Mouse (Mus musculus) midbrain, embryonic 15.5 days (tissue): ENCODE measurements around the gene Diras1. TPM values are rescaled to one million over a fixed set of nuclear protein-coding genes. Genes with fewer than 3 reads are reported as not detected.
"Not testable (repeated sequence)": the region's sequence is repeated elsewhere in the genome, so short reads cannot be mapped to it uniquely, and the experiment has no call there.

Source experiments
- ATAC-seq: fragments of 200-750 bp; cut with Nextera tagmentation; replicated peaks from 2 replicates; pipeline ENCODE4 v1.8.0; 2017; ENCODE audit warnings: moderate TSS enrichment
- H3K27ac ChIP-seq: fragments of 300-500 bp; sonication (generic); 2 replicates; pipeline ENCODE4 v1.5.1; 2015; ENCODE audit warnings: mild to moderate bottlenecking, inconsistent platforms
- H3K27me3 ChIP-seq: fragments of 300-500 bp; sonication (generic); replicated peaks from 2 replicates; pipeline ENCODE4 v1.6.1; 2015; ENCODE audit warnings: inconsistent platforms
- H3K36me3 ChIP-seq: fragments of 300-500 bp; sonication (generic); replicated peaks from 2 replicates; pipeline ENCODE4 v1.6.1; 2015; ENCODE audit warnings: inconsistent platforms
- H3K4me1 ChIP-seq: fragments of 300-500 bp; sonication (generic); 2 replicates; pipeline ENCODE4 v1.6.1; 2015; ENCODE audit warnings: inconsistent platforms
- H3K4me2 ChIP-seq: fragments of 300-500 bp; sonication (generic); 2 replicates; pipeline ENCODE4 v1.6.1; 2015; ENCODE audit warnings: inconsistent platforms, mild to moderate bottlenecking, moderate library complexity
- H3K4me3 ChIP-seq: fragments of 300-500 bp; sonication (generic); 2 replicates; pipeline ENCODE4 v1.5.1; 2015; ENCODE audit warnings: mild to moderate bottlenecking, inconsistent platforms
- H3K9ac ChIP-seq: fragments of 300-500 bp; sonication (generic); 2 replicates; pipeline ENCODE4 v1.6.1; 2015; ENCODE audit warnings: mild to moderate bottlenecking, inconsistent platforms
- H3K9me3 ChIP-seq: fragments of 300-500 bp; sonication (generic); 2 replicates; pipeline ENCODE4 v1.6.1; 2016; ENCODE audit warnings: inconsistent platforms
- WGBS: fragments of 180-500 bp; shearing (Covaris S2); methylation state at CpG from one replicate; pipeline ENCODE4 v1.1.7; 2015; ENCODE audit warnings: mixed read lengths; 5-methylcytosine and 5-hydroxymethylcytosine counted together
- polyA plus RNA-seq: library from polyadenylated mRNA; unstranded; fragments of >200 nt; fragmentation: Nextera tagmentation; extraction: Ambion mirVana; gene quantifications from 2 replicates; pipeline ENCODE4 v1.2.1, GENCODE M21; 2015

Diras1 gene
- polyA plus RNA-seq, 1 experiment from 2014 or later, result 77.5 TPM

DNA sequence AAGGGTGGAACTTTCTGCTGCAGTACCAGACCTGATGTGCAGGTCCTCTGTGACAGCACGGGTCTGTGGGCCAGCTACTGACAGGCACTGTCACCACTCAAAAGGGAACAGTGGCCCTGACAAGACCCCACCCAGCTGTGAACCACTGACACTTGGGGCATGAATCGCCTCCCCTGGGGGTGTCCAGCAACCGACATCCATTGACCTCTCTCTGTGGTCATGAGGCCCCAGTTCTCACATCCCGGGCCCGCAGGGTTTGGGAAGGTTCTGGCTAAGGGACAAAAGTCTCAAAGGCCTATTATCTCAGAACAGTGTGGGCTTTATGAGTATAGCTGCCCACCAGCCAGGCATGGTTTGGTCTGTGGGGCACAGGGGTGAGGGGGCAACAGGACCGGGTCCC is 29.7 kb upstream of the Diras1 start:
- 88% methylated on average over 6 of the region's 6 CpGs for WGBS
- no peaks in the 10 kb centered on the region for H3K9me3 ChIP-seq
- no peak for ATAC-seq
- H3K36me3 ChIP-seq, result peaks cover 23% of the 10 kb centered on the region
- peaks cover 36% of the 10 kb centered on the region for H3K4me1 ChIP-seq
- no peak overlapping the region for H3K9ac ChIP-seq
- no peak overlapping the region for H3K4me2 ChIP-seq
- no peak overlapping the region for H3K27ac ChIP-seq
- no peak overlapping the region for H3K4me3 ChIP-seq
- H3K27me3 ChIP-seq, result no peaks in the 10 kb centered on the region

DNA sequence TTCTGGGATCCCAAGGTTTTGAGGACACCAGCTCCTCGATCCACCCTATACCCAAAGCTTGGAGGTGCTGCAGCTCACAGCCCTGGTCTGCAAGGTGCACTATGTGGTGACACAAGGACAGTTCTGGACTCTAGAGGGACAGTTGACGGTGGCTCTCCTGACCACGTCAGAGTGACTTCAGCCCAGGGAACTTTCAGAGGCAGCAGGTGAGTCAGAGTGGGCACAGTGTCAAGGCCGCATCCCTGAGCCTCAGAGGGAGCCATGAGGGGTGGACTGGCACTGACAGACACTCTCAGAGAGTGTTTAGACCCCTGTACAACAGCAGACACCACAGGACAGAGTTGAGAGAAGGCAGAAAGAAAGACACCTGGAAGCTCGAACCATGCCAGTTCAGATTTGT is 27.1 kb upstream of the Diras1 start:
- Histone ChIP-seq H3K9ac (no peak overlapping the region), H3K4me2 (no peak overlapping the region), H3K4me3 (no peak overlapping the region), H3K27me3 (no peaks in the 10 kb centered on the region), H3K4me1 (peaks cover 15% of the 10 kb centered on the region), H3K9me3 (no peaks in the 10 kb centered on the region), H3K36me3 (peaks cover 49% of the 10 kb centered on the region), H3K27ac (no peak overlapping the region)
- 94% methylated on average over 5 of the region's 5 CpGs for WGBS
- ATAC-seq, result no peak

DNA sequence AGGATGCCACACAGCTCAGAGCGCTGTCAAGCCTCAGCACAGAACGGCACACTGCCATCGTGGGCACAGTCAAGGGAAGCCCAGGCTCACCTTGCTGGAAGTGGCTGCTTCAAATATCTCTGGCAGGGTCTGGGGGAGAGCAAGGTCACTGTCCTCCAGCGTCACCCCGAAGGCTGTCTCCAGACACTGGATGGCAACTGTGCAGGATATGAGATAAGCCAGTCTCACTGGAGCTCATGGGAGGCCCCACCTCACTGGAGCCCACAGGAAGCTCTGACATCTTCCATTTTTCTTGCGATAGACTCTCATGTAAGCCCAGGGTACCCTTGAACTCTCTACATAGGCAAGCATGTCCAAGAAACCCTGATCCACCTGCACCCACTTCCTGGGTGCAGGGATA is 25.7 kb upstream of the Diras1 start:
- no peak overlapping the region for H3K4me2 ChIP-seq
- H3K36me3 ChIP-seq, result peaks cover 60% of the 10 kb centered on the region
- H3K4me3 ChIP-seq, result no peak overlapping the region
- no peak overlapping the region for H3K9ac ChIP-seq
- no peaks in the 10 kb centered on the region for H3K27me3 ChIP-seq
- no peak overlapping the region for H3K27ac ChIP-seq
- WGBS, result 93% methylated on average over 6 of the region's 6 CpGs
- no peaks in the 10 kb centered on the region for H3K9me3 ChIP-seq
- ATAC-seq, result no peak
- H3K4me1 ChIP-seq, result peaks cover under 1% of the 10 kb centered on the region; the same call in 1 of the 2 replicates

DNA sequence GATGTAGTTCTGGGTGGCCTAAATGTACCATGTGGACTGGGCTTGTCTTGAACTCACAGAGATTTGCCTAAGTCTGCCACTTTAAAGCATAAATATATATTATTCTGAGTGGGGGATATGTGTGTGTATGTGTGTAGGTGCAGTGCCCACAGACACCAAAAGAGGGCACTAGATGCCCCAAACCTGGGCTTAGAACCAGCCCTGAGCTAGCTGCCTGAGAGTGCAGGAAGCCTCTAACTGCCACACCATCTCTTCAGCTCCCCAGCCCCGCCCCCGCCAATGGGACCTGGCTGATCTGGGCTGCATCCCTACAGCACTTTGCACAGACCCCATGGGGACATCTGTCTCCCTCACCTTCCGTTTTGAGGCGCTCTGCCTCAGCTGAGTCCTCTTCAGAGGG is 25.2 kb upstream of the Diras1 start:
- no peak overlapping the region for H3K4me3 ChIP-seq
- H3K27ac ChIP-seq, result no peak overlapping the region
- H3K27me3 ChIP-seq, result no peaks in the 10 kb centered on the region
- H3K9me3 ChIP-seq, result no peaks in the 10 kb centered on the region
- peaks cover 65% of the 10 kb centered on the region for H3K36me3 ChIP-seq
- 87% methylated on average over 4 of the region's 4 CpGs for WGBS
- no peak for ATAC-seq
- H3K4me2 ChIP-seq, result no peak overlapping the region
- H3K9ac ChIP-seq, result no peak overlapping the region
- H3K4me1 ChIP-seq, result no peaks in the 10 kb centered on the region

DNA sequence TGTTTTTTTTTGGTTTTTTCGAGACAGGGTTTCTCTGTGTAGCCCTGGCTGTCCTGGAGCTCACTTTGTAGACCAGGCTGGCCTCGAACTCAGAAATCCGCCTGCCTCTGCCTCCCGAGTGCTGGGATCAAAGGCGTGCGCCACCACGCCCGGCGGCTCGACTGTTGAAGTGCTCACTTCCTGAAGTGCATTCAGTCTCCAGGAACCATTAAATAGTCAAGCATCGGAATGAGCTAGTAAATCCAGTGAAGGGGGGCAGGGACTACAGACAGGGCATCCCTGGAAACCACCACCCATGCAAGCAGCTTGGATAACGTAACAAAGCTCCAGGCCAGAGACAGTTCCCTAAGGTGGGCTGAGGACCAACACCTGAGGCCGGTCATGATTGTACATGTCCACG is 19.8 kb upstream of the Diras1 start:
- not testable (repeated sequence) for H3K9me3 ChIP-seq, H3K4me1 ChIP-seq, H3K4me2 ChIP-seq, H3K9ac ChIP-seq, H3K27ac ChIP-seq, H3K27me3 ChIP-seq, ATAC-seq, H3K4me3 ChIP-seq
- peaks cover 62% of the 10 kb centered on the region for H3K36me3 ChIP-seq
- WGBS, result 93% methylated on average over 14 of the region's 14 CpGs

DNA sequence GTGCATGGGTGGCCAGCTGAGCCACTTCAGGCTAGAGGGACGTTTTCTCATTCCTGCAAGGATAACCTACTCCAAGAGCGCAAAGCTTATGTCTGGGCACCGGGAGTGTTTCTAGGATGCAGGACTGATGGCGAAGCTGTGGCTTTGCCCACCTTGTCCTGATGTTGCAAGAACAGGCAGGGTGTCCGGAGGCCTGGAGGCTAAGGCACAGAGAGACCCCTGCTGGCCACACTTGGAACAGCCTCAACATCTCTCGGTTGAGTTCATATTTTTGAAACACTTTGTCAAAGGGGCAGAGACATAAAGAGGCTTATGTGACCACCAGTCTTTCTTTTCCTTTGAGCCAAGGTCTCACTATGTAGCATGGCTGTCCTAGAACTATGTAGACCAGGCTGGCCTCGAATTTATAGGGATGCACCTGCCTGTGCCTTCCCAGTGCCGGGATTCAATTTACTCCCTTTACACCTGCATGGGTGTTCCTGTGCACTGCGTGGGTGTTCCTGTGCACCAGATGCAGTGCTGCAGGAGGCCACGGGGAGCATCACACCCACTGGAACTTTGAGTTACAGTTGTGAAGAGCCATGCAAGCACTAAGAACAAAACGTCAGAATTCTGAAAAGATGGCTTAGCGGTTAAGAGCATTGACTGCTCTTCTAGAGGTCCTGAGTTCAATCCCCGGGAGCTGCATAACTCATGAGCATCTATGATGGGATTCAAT is 16.2 kb upstream of the Diras1 start:
- H3K9ac ChIP-seq, result no peak overlapping the region
- no peaks in the 10 kb centered on the region for H3K9me3 ChIP-seq
- no peak overlapping the region for H3K27ac ChIP-seq
- no peaks in the 10 kb centered on the region for H3K27me3 ChIP-seq
- H3K4me1 ChIP-seq, result peaks cover 8% of the 10 kb centered on the region
- ATAC-seq, result no peak
- H3K36me3 ChIP-seq, result peaks cover 29% of the 10 kb centered on the region
- no peak overlapping the region for H3K4me3 ChIP-seq
- WGBS, result 33% methylated on average over 13 of the region's 13 CpGs
- no peak overlapping the region for H3K4me2 ChIP-seq

DNA sequence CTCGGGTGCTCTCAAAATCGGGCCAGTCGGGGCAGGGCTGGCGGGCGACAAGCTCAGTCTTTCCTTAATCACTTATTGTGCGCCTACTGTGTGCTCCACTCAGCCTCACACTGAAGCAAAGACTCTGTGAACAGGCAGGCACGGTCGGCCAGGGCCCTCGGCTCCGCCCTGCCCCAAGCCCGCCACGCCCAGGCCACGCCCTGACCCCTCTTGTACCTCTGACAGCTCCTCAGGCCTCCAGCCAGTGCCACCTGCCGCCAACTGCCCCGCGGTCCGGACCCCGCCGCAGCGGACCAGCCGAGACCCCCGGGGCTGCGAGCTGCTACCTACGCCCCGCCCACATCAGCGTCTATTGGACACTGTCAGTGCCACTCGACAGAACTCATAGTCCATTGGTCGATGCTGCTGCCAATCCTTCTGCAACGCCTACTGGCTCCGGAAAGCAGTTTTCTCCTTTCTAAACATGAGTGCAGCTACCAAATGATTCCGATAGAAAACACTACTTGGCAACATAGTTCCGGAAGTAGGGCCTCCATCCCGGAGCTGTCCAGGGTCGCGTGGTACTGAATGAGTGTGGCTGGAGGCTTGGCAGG is 11.6 kb upstream of the Diras1 start, which contains the start of gene Slc39a3:
Gene Slc39a3 (minus strand): TSS at position 439 of the 593 bp plus-strand sequence.
- Histone ChIP-seq H3K4me2 (peak within 1 kb of the TSS; percentile 73), H3K27ac (peak within 1 kb of the TSS; percentile 78), H3K9me3 (no peaks in the 10 kb centered on the region), H3K4me3 (peak within 1 kb of the TSS; percentile 95), H3K27me3 (no peaks in the 10 kb centered on the region), H3K4me1 (peaks cover 29% of the 10 kb centered on the region), H3K36me3 (peaks cover 2% of the 10 kb centered on the region; the same call in 1 of the 2 replicates), H3K9ac (peak within 1 kb of the TSS; percentile 92)
- peak; percentile 99 for ATAC-seq
- WGBS, result under 1% methylated on average over 35 of the region's 35 CpGs

DNA sequence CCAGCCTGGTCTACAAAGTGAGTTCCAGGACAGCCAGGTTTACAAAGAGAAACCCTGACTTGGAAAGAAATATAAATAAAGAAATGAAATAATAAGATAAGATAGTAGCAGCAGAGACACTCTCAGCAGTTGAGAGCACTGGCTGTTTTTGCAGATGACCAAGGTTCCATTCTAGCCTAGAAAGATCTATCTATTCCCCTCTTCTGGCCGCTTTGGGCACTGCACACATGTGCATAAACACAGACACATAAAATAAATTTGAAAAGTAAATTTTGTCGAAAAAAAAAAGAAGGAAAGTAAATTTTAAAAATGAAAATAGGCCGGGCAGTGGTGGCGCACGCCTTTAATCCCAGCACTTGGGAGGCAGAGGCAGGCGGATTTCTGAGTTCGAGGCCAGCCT is 10.8 kb upstream of the Diras1 start:
- no peak overlapping the region for H3K4me3 ChIP-seq
- H3K4me2 ChIP-seq, result peak overlapping the region; percentile 73; the same call in 1 of the 2 replicates
- H3K9ac ChIP-seq, result no peak overlapping the region
- H3K4me1 ChIP-seq, result peaks cover 27% of the 10 kb centered on the region
- WGBS, result 79% methylated on average over 7 of the region's 7 CpGs
- ATAC-seq, result no peak
- H3K9me3 ChIP-seq, result no peaks in the 10 kb centered on the region
- peaks cover 7% of the 10 kb centered on the region; the same call in 1 of the 2 replicates for H3K36me3 ChIP-seq
- H3K27me3 ChIP-seq, result no peaks in the 10 kb centered on the region
- H3K27ac ChIP-seq, result no peak overlapping the region

DNA sequence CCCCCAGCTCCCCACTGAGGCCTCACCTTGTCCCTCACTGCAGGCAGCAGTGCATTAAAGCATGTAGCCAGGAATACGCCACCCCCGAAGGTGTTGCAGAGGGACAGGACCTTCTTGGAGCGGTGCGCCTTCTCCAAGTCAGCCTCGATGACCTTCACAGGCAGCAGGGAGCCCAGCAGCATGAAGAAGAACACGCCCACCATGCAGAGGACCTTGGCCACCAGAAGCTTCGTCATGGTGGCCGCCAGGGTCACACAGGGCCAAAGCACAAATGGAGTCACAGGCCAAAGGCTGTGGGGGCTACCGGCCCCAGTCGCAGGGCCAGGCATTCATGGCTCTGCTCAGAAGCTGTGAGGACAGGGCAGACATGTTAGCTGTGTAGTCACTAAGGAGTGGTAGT is 8.1 kb upstream of the Diras1 start:
- no peak overlapping the region for H3K4me2 ChIP-seq
- 87% methylated on average over 10 of the region's 10 CpGs for WGBS
- no peak for ATAC-seq
- H3K4me1 ChIP-seq, result peaks cover 28% of the 10 kb centered on the region
- H3K9me3 ChIP-seq, result no peaks in the 10 kb centered on the region
- H3K27ac ChIP-seq, result no peak overlapping the region
- H3K4me3 ChIP-seq, result no peak overlapping the region
- H3K9ac ChIP-seq, result no peak overlapping the region
- peaks cover 20% of the 10 kb centered on the region; the same call in 1 of the 2 replicates for H3K36me3 ChIP-seq
- no peaks in the 10 kb centered on the region for H3K27me3 ChIP-seq

DNA sequence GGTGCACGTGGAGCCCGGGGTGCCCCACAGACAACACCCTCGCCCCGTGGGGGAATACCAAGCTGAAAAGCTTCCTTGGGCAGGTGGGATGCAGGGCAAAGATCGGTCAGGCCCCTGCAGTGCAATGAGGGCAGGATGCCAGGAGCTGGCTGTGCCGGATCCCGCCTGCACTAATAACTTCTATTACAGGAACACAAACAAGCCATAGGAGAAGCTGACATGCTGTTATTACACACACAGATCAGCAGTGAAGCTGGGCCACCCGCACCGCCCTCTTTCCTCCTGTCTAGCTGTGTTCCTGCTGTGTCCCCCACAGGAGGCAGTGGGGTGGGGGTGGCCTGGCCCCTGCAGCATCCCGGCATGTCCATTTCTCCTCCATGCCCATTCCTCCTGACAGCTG is 3.6 kb upstream of the Diras1 start:
- Histone ChIP-seq H3K27ac (no peak overlapping the region), H3K9me3 (no peaks in the 10 kb centered on the region), H3K9ac (no peak overlapping the region), H3K4me3 (no peak overlapping the region), H3K4me1 (peaks cover 11% of the 10 kb centered on the region), H3K36me3 (peaks cover 20% of the 10 kb centered on the region; the same call in 1 of the 2 replicates), H3K4me2 (no peak overlapping the region), H3K27me3 (0 out of 2 replicates have a peak, but pooled peaks cover 3% of the 10 kb centered on the region)
- 64% methylated on average over 10 of the region's 10 CpGs for WGBS
- ATAC-seq, result no peak

DNA sequence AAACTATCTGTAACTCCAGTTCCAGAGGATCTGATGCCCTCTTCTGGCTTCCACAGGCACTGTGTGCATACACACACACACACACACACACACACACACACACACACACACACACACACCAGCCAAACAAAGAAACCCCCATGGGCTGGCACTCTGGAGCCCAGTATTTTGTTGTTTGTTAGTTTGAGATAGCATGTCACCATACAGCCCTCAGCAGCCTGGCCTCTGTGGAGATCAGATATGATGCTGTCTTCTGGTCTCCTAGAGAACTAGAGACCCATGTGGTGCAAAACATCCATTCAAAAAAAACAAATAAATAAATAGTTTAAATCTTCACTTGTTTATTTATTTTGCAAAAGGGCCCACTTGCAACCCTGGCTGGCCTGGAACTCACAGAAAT is 2.8 kb upstream of the Diras1 start:
- no peak overlapping the region for H3K4me3 ChIP-seq
- H3K4me1 ChIP-seq, result peaks cover 14% of the 10 kb centered on the region
- no peak overlapping the region for H3K4me2 ChIP-seq
- 0 out of 2 replicates have a peak, but pooled peaks cover 3% of the 10 kb centered on the region for H3K27me3 ChIP-seq
- ATAC-seq, result no peak
- H3K9ac ChIP-seq, result no peak overlapping the region
- H3K27ac ChIP-seq, result no peak overlapping the region
- peaks cover 20% of the 10 kb centered on the region; the same call in 1 of the 2 replicates for H3K36me3 ChIP-seq
- no peaks in the 10 kb centered on the region for H3K9me3 ChIP-seq

DNA sequence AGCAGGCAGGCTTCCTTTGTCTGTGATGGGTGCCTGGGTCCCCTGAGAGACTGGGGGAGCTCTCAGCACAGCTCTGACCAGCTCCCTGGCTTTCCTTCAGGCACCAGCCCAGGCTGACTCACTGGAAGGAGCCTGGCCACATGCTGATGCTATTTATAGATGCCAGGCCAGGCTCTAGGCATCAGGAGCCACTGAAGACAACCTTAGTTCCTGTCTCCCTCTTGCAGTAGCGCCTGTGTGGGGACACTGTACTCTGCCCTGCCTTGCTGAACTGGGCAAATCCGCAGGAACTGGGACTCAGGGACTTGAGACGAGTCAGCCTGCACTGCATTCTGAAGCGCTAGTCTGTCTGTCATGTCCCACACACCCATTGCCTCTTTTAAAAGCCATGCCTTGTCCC is 1.9 kb upstream of the Diras1 start:
- Histone ChIP-seq H3K27me3 (0 out of 2 replicates have a peak, but pooled peaks cover 3% of the 10 kb centered on the region), H3K4me1 (peaks cover 16% of the 10 kb centered on the region), H3K36me3 (peaks cover 18% of the 10 kb centered on the region; the same call in 1 of the 2 replicates), H3K4me3 (no peak overlapping the region), H3K4me2 (no peak overlapping the region), H3K9ac (no peak overlapping the region), H3K27ac (no peak overlapping the region), H3K9me3 (no peaks in the 10 kb centered on the region)
- 73% methylated on average over 4 of the region's 4 CpGs for WGBS
- no peak for ATAC-seq
